Mouse (Mus musculus): ENCODE data around the gene Vps37d.
A peak's percentile ranks its signal among the peaks of the same experiment; 100 is the strongest.

The Vps37d gene

DNA sequence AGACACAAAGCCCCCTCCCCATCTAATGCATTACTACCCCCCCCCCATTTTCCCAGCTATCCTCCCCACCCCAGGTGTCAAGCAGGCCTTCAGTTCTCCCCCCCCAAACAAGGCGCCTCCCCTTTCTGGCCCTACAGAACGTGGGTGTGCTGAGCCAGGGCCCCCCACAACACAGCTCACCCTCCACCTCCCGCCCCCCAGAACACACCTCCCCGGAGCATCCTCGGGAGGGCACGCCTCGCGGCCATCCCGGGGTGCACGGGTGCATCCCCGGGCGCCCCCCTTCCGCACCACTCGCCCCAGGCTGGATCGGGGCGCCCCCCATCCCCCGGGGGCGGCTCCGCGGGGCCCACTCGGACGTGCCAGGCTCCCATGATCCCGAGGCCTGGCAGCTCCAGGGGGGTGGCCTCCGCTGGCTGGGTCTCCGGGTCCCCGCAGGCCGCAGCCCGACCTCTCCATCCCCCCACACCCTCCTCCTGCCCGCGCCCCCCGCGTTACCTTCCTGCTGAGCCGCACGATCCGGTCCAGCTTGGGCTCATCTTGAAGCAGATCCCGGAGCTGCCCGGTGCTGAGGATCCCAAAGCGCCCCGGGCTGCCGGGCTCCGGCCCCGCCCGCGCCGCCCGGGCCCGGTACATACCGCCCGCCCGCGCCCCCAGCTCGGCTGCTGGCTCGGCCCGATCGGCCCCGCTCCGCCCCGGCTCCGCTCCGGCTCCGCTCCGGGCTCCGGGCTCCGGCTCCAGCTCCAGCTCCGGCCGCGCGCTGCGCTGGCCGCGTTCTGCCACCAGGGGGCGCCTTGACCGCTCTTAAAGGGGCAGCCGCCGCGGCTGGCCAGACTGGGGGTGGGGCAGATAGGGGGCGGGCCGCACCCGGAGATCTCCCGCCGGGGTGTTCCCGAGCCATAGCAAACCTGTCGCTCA lies at the start of gene Vps37d:
Gene Vps37d (minus strand): TSS at position 703 of the 918 bp plus-strand sequence.
- peak; percentile 79 for DNase-seq (ENCODE audit: low spot score)

DNA sequence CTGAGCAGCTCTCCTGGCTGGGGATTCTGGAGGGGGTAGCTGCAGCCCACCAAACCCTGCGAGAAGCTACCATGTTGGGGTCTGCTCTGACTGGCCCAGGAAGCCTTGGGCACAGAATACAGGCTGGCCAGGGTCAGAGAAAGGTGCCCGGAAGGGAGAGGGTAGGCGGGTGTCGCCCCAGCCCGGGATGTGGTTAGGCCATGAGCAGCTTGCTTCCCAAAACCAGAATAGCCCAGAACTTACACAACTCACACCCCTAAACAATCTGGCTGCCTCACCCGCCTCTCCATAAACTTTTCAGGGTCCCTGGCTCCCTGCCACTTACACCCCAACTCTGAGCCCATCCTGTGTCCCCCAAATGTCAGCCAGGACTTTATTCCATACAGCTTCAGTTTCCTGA lies 49.6 kb upstream of the Vps37d start:
- DNase-seq (ENCODE audit: low spot score) = no peak

DNA sequence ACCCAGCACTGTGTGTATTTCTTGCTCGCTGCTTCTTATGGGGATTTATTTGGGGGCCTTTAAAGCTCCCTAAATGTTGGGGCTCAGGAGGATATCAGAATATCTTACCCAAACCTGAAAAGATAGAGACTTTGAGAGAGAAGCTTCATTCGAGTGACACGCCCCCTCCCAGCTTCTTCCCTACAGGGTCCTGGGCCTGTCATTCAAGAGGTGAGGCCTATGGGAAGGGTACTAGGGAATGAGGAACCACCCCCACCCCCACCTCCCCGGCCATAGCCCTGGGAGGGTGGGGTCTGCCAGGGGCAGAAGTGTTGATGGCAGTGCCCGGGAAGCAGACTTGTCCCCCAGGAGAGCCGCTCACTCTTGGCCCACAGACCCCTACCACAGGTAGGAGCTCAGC lies 48.1 kb upstream of the Vps37d start:
- no peak for DNase-seq (ENCODE audit: low spot score)

DNA sequence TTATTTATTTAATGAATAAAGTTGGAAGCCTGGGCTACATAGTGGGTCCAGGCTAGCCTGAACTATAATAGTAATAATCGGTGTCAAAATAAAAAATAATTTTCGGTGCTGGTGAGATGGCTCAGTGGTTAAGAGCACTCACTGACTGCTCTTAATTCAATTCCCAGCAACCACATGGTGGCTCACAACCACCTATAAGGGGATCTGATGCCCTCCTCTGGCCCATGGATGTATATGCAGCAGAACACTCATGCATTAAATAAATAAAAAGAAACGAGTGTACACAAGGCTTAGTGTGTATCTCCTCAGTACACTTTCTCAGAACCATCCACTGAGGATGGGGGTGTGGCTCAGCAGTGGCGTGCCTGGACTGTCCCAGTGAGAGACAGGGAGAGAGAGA lies 42.7 kb upstream of the Vps37d start:
- DNase-seq (ENCODE audit: low spot score) = no peak

DNA sequence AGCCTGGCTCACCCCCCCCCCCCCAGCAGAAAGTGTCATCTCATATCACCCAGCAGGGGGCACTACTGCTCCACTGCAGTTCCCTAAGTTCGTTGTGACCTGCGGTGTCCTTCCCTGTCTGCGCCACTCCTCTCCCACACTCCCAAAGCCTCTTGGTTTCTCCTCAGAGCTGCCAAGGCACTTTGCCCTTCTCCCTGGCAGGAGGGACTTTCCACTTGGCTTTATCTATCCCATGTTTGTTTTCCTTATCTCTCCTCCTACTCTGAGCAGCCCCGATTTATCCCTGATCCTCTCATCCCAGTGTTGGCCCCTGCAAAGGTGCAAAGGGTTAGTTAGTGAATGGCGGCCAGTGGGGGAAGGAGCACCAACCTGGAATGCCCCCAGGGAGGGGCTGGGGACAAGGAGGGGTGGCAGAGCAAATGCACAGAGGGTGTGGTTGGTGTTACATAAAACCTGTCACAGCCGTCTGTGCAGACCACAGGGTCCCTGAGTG lies 40.6 kb upstream of the Vps37d start:
- peak; percentile 81 for DNase-seq (ENCODE audit: low spot score)

DNA sequence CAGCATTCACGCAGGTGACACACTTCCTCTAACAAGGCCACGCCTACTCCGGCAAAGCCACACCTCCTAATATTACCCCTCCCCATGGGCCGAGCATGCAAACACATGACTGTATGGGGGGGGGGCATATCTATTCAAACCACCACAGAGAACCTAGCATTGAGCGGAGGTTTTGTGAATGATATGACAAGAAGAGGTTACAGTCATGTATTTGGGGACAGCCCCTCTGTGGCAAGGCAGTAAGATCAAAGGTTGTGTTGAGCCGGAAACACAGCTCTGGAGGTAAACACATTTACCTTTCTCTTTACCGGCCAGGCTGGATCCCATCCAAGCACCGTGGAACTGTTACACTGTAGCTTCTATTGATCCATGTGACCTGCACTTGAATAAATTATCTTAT lies 37.2 kb upstream of the Vps37d start:
- DNase-seq (ENCODE audit: low spot score) = no peak

DNA sequence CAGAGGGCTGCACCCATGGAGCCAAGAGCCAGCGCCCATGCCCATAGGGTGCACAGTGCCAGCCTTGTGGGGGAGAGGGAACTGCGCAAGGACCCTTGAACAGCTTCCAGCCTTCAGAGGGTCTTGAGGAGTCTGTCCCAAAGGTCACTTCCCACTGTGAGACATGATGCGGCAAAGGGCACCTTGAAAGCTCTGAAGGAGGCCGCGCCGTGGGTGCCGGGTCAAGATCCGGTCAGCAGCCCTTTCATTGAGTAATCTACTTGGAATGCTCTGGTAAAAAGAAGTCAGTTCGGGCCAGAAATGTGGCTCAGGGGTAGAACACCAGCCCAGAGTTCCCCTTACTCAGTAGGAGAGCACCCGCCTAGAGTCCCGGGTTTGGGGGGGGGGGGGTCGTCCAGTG lies 35.7 kb upstream of the Vps37d start:
- no peak for DNase-seq (ENCODE audit: low spot score)

DNA sequence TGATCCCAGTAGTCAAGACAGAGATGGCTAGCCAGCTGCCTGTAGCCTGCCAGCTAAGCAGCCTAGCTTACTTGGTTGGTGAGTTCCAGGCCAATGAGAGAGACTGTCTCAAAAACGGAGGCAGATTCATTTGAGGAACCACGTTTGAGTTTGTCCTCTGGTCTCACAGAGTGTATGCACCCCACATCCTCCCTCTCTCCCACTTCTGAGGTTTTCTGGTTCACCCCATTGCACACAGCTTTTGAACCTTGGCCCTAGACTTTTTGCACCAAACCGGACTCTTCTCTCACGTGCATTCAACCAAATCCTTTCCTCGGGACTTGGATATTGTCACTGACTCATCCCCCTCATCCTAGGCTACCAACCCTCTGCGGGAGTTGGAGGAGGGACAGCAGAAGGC lies 31.9 kb upstream of the Vps37d start:
- no peak for DNase-seq (ENCODE audit: low spot score)

DNA sequence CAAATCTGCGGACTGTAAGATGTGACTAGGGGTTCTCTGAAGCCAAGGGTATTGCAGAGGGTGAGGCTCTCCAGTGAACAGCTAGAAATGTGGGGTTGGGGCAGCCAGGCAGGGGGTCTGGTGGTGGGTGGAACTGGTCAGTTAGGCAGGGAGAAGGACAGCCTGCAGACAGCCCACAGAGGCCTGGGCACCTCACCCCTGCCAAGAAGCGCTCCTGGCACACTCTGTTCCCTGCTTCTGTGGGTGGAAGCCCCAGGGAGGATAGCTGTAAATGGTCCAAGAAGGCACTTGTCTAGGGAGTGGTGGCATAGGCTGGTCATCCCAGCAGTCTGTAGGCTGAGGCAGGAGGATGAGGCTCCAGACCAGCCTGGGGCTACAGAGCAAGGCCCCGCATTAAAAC lies 31.4 kb upstream of the Vps37d start:
- DNase-seq (ENCODE audit: low spot score) = no peak

DNA sequence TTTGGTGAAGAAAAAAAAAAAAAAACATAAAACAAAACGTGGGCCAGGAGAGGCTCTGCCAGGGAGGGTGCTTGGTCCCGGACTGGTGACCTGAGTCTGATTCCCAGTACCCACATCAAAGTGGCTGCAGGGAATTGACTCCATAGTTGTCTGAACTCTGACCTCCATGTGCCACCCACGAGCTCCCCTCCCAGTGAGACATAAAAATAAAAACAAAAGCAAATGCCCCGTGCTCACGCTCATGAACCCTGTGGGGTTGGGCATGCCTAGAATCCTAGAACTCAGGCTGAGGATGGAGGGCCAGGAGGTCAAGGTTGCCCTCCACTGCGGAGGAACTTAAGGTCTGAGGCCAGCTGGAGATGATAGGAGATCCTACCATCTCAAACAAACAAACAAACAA lies 31.0 kb upstream of the Vps37d start:
- no peak for DNase-seq (ENCODE audit: low spot score)

DNA sequence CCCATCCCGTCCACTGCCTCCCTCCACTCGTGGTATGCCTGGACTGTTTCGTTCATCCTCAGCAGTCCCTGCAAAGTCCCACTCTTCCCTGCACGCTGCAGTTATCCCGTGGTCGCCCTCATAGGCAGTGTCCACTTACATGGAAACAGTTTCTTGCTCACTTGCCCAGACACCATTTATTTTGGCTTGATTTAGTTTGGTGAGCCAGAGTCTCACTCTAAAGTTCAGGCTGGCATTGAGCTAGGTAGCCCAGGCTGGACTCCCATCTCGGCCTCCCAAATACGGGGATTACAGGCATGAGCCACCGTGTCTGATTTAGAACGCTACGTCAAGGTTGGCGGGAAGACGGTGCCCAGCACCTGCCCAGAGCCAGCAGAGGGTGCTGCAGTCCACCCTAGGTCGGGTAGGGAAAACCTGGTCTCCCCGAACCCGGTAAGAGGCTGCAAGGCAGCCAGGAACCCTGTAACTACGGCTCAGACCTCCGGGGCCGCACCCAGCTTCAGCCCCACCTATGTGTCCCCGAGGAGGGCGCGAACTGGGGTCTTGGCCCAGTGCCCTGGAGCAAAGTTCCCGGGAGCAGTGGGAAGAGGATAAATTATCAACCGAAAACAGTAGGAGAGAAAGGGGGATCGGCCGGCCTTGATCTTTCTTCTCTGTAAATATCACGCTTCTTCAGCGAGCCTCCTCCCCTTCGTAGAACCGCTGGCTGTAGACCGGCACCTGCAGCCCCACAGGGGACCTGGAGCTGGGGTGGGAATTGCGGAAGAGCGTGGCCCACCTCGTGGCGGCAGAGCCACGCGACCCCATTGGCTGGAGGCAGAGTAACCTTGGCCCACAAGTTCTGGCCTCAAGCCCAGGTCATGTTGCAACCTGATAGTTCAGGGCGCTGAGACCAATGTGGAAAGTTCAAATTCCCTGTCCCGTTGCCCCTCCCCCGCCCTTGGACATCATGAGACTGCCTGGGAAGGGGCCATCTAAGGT lies 29.7 kb upstream of the Vps37d start:
- peak; percentile 46 for DNase-seq (ENCODE audit: low spot score)

DNA sequence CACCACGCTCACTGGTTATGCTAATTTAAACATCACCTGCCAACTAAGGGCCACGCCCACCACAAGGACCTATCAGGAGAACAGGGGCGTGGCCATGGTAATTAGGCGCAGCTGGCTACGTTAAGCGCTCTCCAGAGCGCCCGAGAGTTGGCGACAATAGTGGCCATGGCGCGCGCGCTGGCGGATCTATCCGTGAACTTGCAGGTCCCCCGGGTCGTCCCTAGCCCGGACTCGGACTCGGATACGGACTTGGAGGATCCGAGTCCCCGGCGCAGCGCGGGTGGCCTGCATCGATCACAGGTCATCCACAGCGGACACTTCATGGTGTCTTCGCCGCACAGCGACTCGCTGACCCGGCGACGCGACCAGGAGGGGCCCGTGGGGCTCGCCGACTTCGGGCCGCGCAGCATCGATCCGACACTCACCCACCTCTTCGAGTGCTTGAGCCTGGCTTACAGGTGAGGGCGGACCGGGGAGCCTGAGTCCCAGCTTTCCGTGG lies 28.7 kb upstream of the Vps37d start:
- peak; percentile 81 for DNase-seq (ENCODE audit: low spot score)

DNA sequence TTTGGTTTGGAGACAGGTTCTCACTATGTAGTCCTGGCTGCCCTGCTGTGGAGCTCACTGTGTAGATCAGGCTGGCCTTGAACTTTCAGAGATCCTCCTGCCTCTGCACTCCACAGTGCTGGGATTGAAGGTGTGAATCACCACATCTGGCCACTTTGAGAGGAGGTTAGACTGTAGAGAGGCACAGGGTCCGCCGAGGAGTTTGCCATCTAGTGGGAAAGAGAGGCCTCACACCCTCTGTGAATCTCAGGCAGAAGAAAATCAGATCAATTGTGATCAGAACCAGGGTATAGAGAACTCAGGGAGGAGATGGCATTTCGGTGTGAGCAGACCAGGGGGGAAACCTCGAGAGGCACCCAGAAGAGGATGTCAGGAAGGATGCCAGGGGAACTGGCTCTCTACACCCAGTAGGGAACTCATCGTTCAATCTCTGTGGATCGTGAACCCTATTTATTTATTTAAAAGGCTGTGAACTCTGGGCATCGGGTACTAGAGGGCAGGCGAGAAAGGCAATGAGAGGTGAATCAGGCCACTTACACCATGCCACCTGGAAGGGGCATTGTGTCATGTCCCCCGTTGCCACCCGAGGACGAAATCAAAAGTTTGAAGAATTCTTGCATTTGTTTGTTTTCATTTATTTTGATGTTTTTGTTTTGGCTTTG lies 26.1 kb upstream of the Vps37d start:
- no peak for DNase-seq (ENCODE audit: low spot score)

DNA sequence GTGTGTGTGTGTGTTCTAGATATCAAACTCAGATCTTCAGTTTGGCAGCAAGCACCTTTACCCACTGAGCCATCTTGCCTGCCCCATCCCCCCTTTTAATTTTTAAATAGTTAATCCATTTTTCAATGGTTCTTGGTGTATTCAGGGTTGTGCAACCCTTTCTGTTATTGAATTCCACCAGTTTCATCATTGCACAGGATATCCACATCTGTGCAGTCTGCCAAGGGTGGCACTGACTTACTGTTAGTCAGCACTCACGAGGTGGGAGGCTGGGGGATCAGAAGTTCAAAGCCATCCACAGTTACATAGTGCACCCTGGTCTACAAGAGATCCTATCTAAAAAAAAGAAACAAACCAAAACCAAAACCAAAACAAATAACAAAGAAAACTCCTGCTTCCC lies 22.9 kb upstream of the Vps37d start:
- DNase-seq (ENCODE audit: low spot score) = no peak

DNA sequence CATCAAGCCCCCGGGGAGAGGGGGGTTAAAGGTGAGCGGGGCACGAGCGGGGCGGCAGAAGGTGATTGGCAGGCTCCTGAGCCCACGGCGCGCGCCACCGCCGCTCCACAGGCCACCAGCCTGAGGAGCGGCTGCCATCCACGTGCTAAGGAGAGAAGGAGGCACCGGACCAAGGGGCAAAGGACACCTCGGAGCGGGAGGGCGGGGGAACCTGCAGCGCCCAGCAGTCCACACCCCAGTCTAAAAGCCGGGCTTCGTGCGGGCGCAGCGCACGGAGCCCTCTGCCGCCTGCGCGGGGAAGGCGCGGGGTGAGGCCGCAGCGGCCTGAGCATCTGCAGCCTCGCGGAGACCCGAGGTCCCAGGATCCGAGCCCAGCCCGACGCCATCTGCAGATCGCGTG lies 11.6 kb upstream of the Vps37d start, which contains the start of gene Mlxipl:
Gene Mlxipl (plus strand): TSS at position 238 of the 400 bp plus-strand sequence.
- DNase-seq (ENCODE audit: low spot score) = no peak

DNA sequence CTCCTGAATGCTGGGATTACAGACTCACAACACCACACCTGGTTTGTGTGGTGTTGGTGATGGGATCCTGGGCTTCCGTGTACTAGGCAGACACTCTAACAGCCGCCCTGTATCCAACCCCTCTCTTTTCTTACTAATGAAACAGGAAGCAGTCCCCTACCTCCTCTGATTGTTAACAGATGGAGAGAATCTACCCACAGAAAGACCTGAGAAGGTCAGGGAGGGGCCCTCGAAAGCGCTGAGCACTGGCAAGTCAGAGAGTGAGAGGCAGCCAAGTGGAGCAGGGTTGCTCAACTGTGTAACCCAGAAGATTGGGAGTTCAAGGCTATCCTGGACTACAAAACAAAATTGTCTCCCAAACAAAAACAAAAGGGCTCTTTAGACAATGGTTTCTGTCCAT lies 8.8 kb upstream of the Vps37d start:
- no peak for DNase-seq (ENCODE audit: low spot score)

DNA sequence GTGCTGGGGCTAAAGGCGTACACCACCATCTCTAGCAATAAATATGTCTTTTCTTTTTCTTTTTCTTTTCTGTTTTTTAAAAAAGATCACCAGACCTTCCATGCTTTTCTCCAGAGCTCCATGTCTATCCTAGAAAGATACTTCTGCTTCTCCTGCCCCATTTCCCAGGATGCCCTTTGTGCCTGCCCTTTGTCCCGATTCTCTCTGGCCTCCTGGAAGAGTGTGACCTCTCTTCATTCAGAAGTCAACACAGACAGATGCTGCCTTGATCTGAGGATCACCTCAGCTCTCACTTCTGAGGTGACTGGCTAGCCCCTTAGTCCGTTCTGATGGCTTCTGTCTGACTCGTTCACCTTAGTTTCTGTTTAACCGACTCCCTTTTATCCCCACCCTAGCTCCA lies 2.5 kb upstream of the Vps37d start:
- no peak for DNase-seq (ENCODE audit: low spot score)

DNA sequence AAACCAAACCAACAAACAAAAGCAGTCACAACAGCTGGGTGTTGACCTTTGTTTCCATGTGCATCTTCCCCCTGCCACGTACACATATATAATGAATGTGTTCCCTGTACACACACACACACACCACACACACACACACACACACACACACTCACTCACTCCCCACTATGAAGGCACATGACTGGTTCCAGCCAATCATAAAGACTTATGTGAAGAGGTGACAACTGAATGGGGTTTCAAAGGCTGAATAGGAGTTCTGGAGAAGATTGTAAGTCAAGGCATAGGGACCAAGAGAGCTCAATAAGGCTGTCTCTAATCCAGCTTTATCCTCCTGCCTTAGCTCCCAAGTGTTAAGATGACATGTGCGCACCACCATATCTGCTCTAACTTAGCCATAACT lies 1.5 kb upstream of the Vps37d start:
- DNase-seq (ENCODE audit: low spot score) = no peak

DNA sequence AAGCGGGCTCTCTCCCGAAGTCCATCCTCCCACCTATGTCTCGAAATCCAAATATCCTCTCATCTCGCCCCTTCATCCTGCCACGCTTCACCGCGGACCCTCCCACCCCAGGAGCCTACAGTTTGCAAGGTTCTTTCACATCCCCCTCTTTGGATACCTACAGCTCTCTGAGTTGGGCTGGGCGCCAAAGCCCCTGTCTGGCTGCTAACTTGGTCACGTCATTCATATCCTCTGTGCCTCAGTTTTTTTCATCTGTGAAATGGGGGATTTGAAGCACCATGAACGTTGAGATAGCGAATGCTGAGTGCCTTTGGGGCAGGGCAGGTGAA lies 380 bp upstream of the Vps37d start:
- DNase-seq (ENCODE audit: low spot score) = no peak

DNA sequence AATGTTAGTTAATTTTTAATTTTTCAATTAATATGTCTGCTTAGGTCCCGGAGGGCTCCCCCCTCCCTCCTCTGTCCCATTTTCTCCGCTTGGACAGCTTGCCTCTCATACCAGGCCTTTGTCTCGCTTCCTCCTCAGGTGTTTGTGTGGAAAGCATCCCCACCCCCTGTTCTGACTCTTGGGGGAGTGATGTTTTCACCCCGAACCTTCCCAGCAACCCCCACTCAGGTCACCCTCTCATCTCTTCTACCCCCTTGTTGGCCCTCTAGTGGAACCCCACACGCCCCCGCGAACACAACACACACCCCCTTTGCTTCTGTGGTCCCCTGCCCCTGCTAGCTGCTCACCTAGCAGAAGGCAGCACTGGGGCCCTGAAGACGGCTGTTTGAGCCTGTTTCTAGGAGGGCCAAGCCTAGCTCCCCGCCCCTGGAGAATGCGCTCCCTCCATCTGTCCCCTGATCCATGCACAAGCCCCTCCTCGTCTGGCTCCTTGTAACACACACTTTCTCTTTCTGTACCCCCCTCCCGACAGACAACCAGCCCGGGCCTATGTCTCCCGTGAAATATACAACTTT lies 1.0 kb downstream of the Vps37d start:
- DNase-seq (ENCODE audit: low spot score) = no peak

DNA sequence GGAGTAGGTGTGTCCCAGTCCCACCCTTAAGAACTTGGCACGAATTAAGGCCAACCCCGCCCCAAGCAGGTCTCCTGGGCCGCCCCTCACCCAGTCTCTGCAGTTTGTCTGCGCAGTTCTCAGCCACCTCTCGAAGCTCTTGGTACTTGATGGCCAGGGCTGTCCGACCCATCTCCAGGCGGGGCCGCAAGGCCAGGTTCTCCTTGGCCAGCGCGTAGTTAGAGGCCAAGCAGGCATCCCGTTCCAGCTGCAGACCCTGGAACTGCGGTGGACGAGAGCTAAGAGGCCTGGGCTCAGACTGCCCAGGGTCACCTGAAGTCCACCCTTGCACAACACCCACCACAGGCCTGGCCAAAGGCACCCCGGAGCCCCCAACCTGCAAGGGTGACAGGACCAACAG lies 1.7 kb downstream of the Vps37d start:
- no peak for DNase-seq (ENCODE audit: low spot score)

DNA sequence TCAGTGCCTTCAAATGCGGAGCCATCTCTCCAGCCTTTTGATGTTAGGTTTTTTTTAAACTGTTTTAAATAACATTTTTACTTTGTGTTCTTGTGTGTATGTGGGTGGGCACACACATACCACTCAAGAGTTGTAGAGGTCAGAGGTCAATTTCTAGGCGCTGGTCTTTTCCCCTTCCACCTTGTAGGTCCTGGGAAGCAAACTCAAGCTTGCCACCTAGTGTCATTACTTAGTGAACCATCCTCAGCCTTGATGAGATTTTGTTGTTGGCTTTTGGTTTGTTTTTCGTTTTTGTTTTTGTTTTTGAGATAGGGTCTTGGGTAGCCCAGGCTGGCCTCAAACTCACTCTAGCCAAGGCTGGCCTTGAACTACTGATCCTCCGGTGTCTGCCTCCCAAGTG lies 2.4 kb downstream of the Vps37d start:
- DNase-seq (ENCODE audit: low spot score) = no peak
